In the genomic region with DNA sequence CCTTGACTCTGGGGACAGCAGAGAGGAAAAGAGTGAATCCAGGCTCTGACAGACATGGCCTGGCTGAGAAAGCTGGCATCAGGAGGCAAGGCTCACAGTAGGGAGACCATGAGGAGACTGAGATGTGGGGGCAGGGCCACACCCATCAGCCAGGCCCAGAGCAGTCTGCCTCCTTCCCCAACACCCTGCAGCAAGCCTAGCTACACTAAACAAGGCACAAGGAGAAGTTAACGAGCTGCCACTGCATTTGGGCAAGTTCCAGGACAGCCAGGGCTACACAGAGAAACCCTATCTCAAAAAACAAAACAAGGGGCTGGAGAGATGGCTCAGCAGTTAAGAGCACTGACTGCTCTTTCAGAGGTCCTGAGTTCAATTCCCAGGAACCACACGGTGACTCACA, we compare ENCODE assay signal across 34 mouse cellular contexts. TPM values are rescaled to one million over a fixed set of nuclear protein-coding genes. Genes with fewer than 3 reads are reported as not detected.
DNase-seq lines count a peak whose midpoint lies in the region; ATAC-seq and TF ChIP-seq lines count a peak whose summit lies in the region.
"Had no signal": no experiment of that assay in that cellular context is flagged by ENCODE, and none has a peak within 500 bp of the region (broad histone marks: within the 10 kb centered on the region; RNA-seq: fewer than 3 reads in every experiment).

No protein-coding gene starts in this region.

- 48% methylated on average over 2 of the region's 2 CpGs for WGBS in embryonic facial prominence, embryonic 13.5 days
- WGBS in embryonic facial prominence, embryonic 10.5 days: 52% methylated on average over 2 of the region's 2 CpGs
- 53% methylated on average over 2 of the region's 2 CpGs for WGBS in spleen, adult 2 months
- 22% methylated on average over 2 of the region's 2 CpGs for WGBS in liver, embryonic 15.5 days (ENCODE audit: insufficient replicate concordance)
- 44% methylated on average over 2 of the region's 2 CpGs for whole genome bisulfite sequencing in kidney, embryonic 14.5 days

- H3K27me3 ChIP-seq in embryonic facial prominence, embryonic 13.5 days: no peaks in the 10 kb centered on the region
- H3K27me3 ChIP-seq in embryonic facial prominence, embryonic 10.5 days (replicated peaks; ENCODE audit: low read depth, poor library complexity, severe bottlenecking): no peaks in the 10 kb centered on the region
- H3K27me3 ChIP-seq in spleen, adult 2 months (ENCODE audit: control insufficient read depth, insufficient read depth, low read length): no peaks in the 10 kb centered on the region
- H3K27me3 ChIP-seq in liver, embryonic 15.5 days: no peaks in the 10 kb centered on the region
- H3K27me3 ChIP-seq in kidney, embryonic 14.5 days (ENCODE audit: control insufficient read depth, insufficient read depth, low read length): no peaks in the 10 kb centered on the region
- H3K27me3 ChIP-seq: embryonic facial prominence, embryonic 12.5 days; forebrain, embryonic 15.5 days; hindbrain, embryonic 13.5 days; midbrain, embryonic 12.5 days; neural tube, embryonic 13.5 days had no signal

- DNase-seq in embryonic facial prominence, embryonic 10.5 days (ENCODE audit: low spot score): no peak
- DNase-seq in spleen, adult 2 months (ENCODE audit: low read depth in 1 of 2, low spot score in 2 of 2): no peak
- no peak for DNase-seq in spleen, adult 18-20 months
- no peak for DNase-seq in kidney, postnatal 4 days
- DNase-seq in adrenal gland, postnatal 36 days: no peak
- DNase-seq: adrenal gland, adult 8-10 months; cerebellum, adult 8-10 months; cerebellum, postnatal 36 days; gastrocnemius, postnatal 25 days; heart, adult 11 months; heart, postnatal 36 days; kidney, adult 8-10 months; kidney, postnatal 14 days; left cerebral cortex, postnatal 4 days; lung, postnatal 10 days; thymus, postnatal 14 days had no signal

- no peak overlapping the region for H3K4me3 ChIP-seq in embryonic facial prominence, embryonic 13.5 days
- no peak overlapping the region for H3K4me3 ChIP-seq in embryonic facial prominence, embryonic 10.5 days
- H3K4me3 ChIP-seq in spleen, adult 2 months (ENCODE audit: extremely low read depth, insufficient read depth, insufficient read length): peak overlapping the region; percentile 22; the same call in 1 of the 2 replicates
- H3K4me3 ChIP-seq in liver, embryonic 15.5 days (replicated peaks): no peak overlapping the region
- no peak overlapping the region for H3K4me3 ChIP-seq in kidney, embryonic 14.5 days (ENCODE audit: low read length)
- H3K4me3 ChIP-seq: embryonic facial prominence, embryonic 12.5 days; forebrain, embryonic 10.5 days; forebrain, embryonic 15.5 days; heart, embryonic 10.5 days; hindbrain, embryonic 13.5 days; midbrain, embryonic 12.5 days; neural tube, embryonic 13.5 days had no signal

- H3K36me3 ChIP-seq in embryonic facial prominence, embryonic 13.5 days: no peaks in the 10 kb centered on the region
- no peaks in the 10 kb centered on the region for H3K36me3 ChIP-seq in embryonic facial prominence, embryonic 10.5 days (replicated peaks)
- H3K36me3 ChIP-seq in spleen, adult 2 months (ENCODE audit: control insufficient read depth, insufficient read depth, low read length): no peaks in the 10 kb centered on the region
- H3K36me3 ChIP-seq in liver, embryonic 15.5 days (replicated peaks): no peaks in the 10 kb centered on the region
- no peaks in the 10 kb centered on the region for H3K36me3 ChIP-seq in kidney, embryonic 14.5 days (ENCODE audit: control insufficient read depth, insufficient read depth, low read length)
- H3K36me3 ChIP-seq: embryonic facial prominence, embryonic 12.5 days; forebrain, embryonic 10.5 days; forebrain, embryonic 15.5 days; heart, embryonic 10.5 days; hindbrain, embryonic 13.5 days; midbrain, embryonic 12.5 days; neural tube, embryonic 13.5 days had no signal

- no peak overlapping the region for H3K27ac ChIP-seq in embryonic facial prominence, embryonic 13.5 days
- H3K27ac ChIP-seq in embryonic facial prominence, embryonic 10.5 days (replicated peaks): no peak overlapping the region
- peak overlapping the region; percentile 13; the same call in 1 of the 2 replicates for H3K27ac ChIP-seq in spleen, adult 2 months (ENCODE audit: insufficient read depth, low read length)
- H3K27ac ChIP-seq in liver, embryonic 15.5 days (replicated peaks): peak overlapping the region; percentile 56
- no peak overlapping the region for H3K27ac ChIP-seq in kidney, embryonic 14.5 days (ENCODE audit: low read depth, low read length)
- H3K27ac ChIP-seq: embryonic facial prominence, embryonic 12.5 days; forebrain, embryonic 10.5 days; forebrain, embryonic 15.5 days; heart, embryonic 10.5 days; hindbrain, embryonic 13.5 days; macrophage; midbrain, embryonic 12.5 days; neural tube, embryonic 13.5 days had no signal

- ATAC-seq in embryonic facial prominence, embryonic 13.5 days (ENCODE audit: insufficient number of reproducible peaks, insufficient read depth, low FRiP score, low TSS enrichment, low read depth): no peak
- no peak for ATAC-seq in liver, embryonic 15.5 days (ENCODE audit: insufficient read depth)
- no peak for ATAC-seq in kidney, embryonic 14.5 days (ENCODE audit: low FRiP score, low TSS enrichment)
- ATAC-seq: forebrain, embryonic 15.5 days; intestine, embryonic 16.5 days had no signal

- TF ChIP-seq POLR2A in spleen, adult 2 months (IDR thresholded peaks at IDR 0.05; ENCODE audit: low read depth, low read length): no peak

- peaks cover 3% of the 10 kb centered on the region for H3K4me1 ChIP-seq in embryonic facial prominence, embryonic 13.5 days
- peaks cover 13% of the 10 kb centered on the region for H3K4me1 ChIP-seq in embryonic facial prominence, embryonic 10.5 days
- peaks cover 13% of the 10 kb centered on the region; the same call in 1 of the 2 replicates for H3K4me1 ChIP-seq in spleen, adult 2 months (ENCODE audit: control insufficient read depth, insufficient read depth, insufficient read length)
- H3K4me1 ChIP-seq in liver, embryonic 15.5 days (replicated peaks): peaks cover 89% of the 10 kb centered on the region
- H3K4me1 ChIP-seq in kidney, embryonic 14.5 days (ENCODE audit: control insufficient read depth, insufficient read depth, low read length): 0 out of 2 replicates have a peak, but pooled peaks cover 4% of the 10 kb centered on the region
- H3K4me1 ChIP-seq: embryonic facial prominence, embryonic 12.5 days; forebrain, embryonic 15.5 days; hindbrain, embryonic 13.5 days; midbrain, embryonic 12.5 days; neural tube, embryonic 13.5 days had no signal

- peak overlapping the region; percentile 21; the same call in 1 of the 2 replicates for H3K9ac ChIP-seq in embryonic facial prominence, embryonic 13.5 days
- no peak overlapping the region for H3K9ac ChIP-seq in liver, embryonic 15.5 days
- no peak overlapping the region for H3K9ac ChIP-seq in kidney, embryonic 14.5 days (ENCODE audit: low read depth, low read length)
- H3K9ac ChIP-seq: embryonic facial prominence, embryonic 12.5 days; forebrain, embryonic 15.5 days; hindbrain, embryonic 13.5 days; midbrain, embryonic 12.5 days; neural tube, embryonic 13.5 days had no signal

- H3K9me3 ChIP-seq in embryonic facial prominence, embryonic 13.5 days: no peaks in the 10 kb centered on the region
- no peaks in the 10 kb centered on the region for H3K9me3 ChIP-seq in embryonic facial prominence, embryonic 10.5 days
- H3K9me3 ChIP-seq in liver, embryonic 15.5 days (replicated peaks): no peaks in the 10 kb centered on the region
- H3K9me3 ChIP-seq in kidney, embryonic 14.5 days (ENCODE audit: control insufficient read depth, low read length): no peaks in the 10 kb centered on the region
- H3K9me3 ChIP-seq: embryonic facial prominence, embryonic 12.5 days; forebrain, embryonic 10.5 days; forebrain, embryonic 15.5 days; heart, embryonic 10.5 days; hindbrain, embryonic 13.5 days; midbrain, embryonic 12.5 days; neural tube, embryonic 13.5 days had no signal

- TF ChIP-seq CTCF in spleen, adult 2 months (IDR thresholded peaks at IDR 0.05; ENCODE audit: extremely low read depth, insufficient read depth, insufficient read length, insufficient replicate concordance): no peak

- H3K4me2 ChIP-seq in embryonic facial prominence, embryonic 13.5 days: no peak overlapping the region
- H3K4me2 ChIP-seq in liver, embryonic 15.5 days: no peak overlapping the region; the same call in 1 of the 2 replicates
- no peak overlapping the region for H3K4me2 ChIP-seq in kidney, embryonic 14.5 days (replicated peaks; ENCODE audit: low read depth, low read length)
- H3K4me2 ChIP-seq: embryonic facial prominence, embryonic 12.5 days; forebrain, embryonic 15.5 days; hindbrain, embryonic 13.5 days; midbrain, embryonic 12.5 days; neural tube, embryonic 13.5 days had no signal

RNA-seq across cellular contexts. Expression of a gene that starts 4.6 kb away (rescaled TPM):
- 0.15 and 0.25 TPM in 2 replicates for polyA plus RNA-seq in embryonic facial prominence, embryonic 13.5 days (2015; fragmentation: Nextera tagmentation; extraction: Ambion mirVana)
- polyA plus RNA-seq in embryonic facial prominence, embryonic 10.5 days (2016; fragmentation: Nextera tagmentation; extraction: Ambion mirVana): 0.04 and 0.09 TPM in 2 replicates
- polyA plus RNA-seq in spleen, adult 2 months (2012; rRNA removed): 54.6 and 56.6 TPM in 2 replicates
- 6.7 and 6.8 TPM in 2 replicates for polyA plus RNA-seq in liver, embryonic 15.5 days (2015; fragmentation: Nextera tagmentation; extraction: Ambion mirVana)
- 0.14 and 0.26 TPM in 2 replicates for polyA plus RNA-seq in kidney, embryonic 14.5 days (2014; fragmentation: Nextera tagmentation; extraction: Ambion mirVana)
- total RNA-seq in adrenal gland, postnatal 36 days (2021): 1 to 10 TPM in 1 of 2 experiments, under 1 TPM in 1; 0.70 to 1.3 TPM
- polyA plus RNA-seq: embryonic facial prominence, embryonic 12.5 days; forebrain, embryonic 15.5 days; midbrain, postnatal 0 days had no signal

RNA-seq across cellular contexts. Expression of a gene that starts 20.2 kb away (rescaled TPM):
- polyA plus RNA-seq in embryonic facial prominence, embryonic 13.5 days (2015; fragmentation: Nextera tagmentation; extraction: Ambion mirVana): 1.1 and 1.2 TPM in 2 replicates
- polyA plus RNA-seq in embryonic facial prominence, embryonic 10.5 days (2016; fragmentation: Nextera tagmentation; extraction: Ambion mirVana): 3.7 and 4.1 TPM in 2 replicates
- 5.5 and 5.8 TPM in 2 replicates for polyA plus RNA-seq in spleen, adult 2 months (2012; rRNA removed)
- polyA plus RNA-seq in liver, embryonic 15.5 days (2015; fragmentation: Nextera tagmentation; extraction: Ambion mirVana): 65.5 and 76.7 TPM in 2 replicates
- 8.9 and 13.0 TPM in 2 replicates for polyA plus RNA-seq in kidney, embryonic 14.5 days (2014; fragmentation: Nextera tagmentation; extraction: Ambion mirVana)
- under 1 TPM; 0.26 to 0.40 TPM for total RNA-seq in adrenal gland, postnatal 36 days (2021)
- total RNA-seq: heart, postnatal 36 days had no signal
- polyA plus RNA-seq: macrophage had no signal

RNA-seq across cellular contexts. Expression of a gene that starts 51.1 kb away (rescaled TPM):
- 1.8 and 2.0 TPM in 2 replicates for polyA plus RNA-seq in embryonic facial prominence, embryonic 13.5 days (2015; fragmentation: Nextera tagmentation; extraction: Ambion mirVana)
- 0.54 and 1.4 TPM in 2 replicates for polyA plus RNA-seq in embryonic facial prominence, embryonic 10.5 days (2016; fragmentation: Nextera tagmentation; extraction: Ambion mirVana)
- 135 and 221 TPM in 2 replicates for polyA plus RNA-seq in spleen, adult 2 months (2012; rRNA removed)
- polyA plus RNA-seq in liver, embryonic 15.5 days (2015; fragmentation: Nextera tagmentation; extraction: Ambion mirVana): 8.2 and 9.5 TPM in 2 replicates
- polyA plus RNA-seq in kidney, embryonic 14.5 days (2014; fragmentation: Nextera tagmentation; extraction: Ambion mirVana): 3.5 TPM in 2 replicates
- 1 to 10 TPM in 1 of 2 experiments, under 1 TPM in 1; 0.89 to 1.1 TPM for total RNA-seq in adrenal gland, postnatal 36 days (2021)

RNA-seq across cellular contexts. Expression of a gene that starts 53.6 kb away (rescaled TPM):
- polyA plus RNA-seq in embryonic facial prominence, embryonic 13.5 days (2015; fragmentation: Nextera tagmentation; extraction: Ambion mirVana): 68.3 and 73.3 TPM in 2 replicates
- polyA plus RNA-seq in embryonic facial prominence, embryonic 10.5 days (2016; fragmentation: Nextera tagmentation; extraction: Ambion mirVana): 89.9 and 93.4 TPM in 2 replicates
- polyA plus RNA-seq in spleen, adult 2 months (2012; rRNA removed): 22.7 and 26.4 TPM in 2 replicates
- polyA plus RNA-seq in liver, embryonic 15.5 days (2015; fragmentation: Nextera tagmentation; extraction: Ambion mirVana): 18.0 and 21.5 TPM in 2 replicates
- polyA plus RNA-seq in kidney, embryonic 14.5 days (2014; fragmentation: Nextera tagmentation; extraction: Ambion mirVana): 41.0 and 57.6 TPM in 2 replicates
- 10 to 100 TPM; 59.3 to 61.0 TPM for total RNA-seq in adrenal gland, postnatal 36 days (2021)

RNA-seq across cellular contexts. Expression of a gene that starts 55.1 kb away (rescaled TPM):
- polyA plus RNA-seq in embryonic facial prominence, embryonic 13.5 days (2015; fragmentation: Nextera tagmentation; extraction: Ambion mirVana): 15.5 TPM in 1 of 2 replicates, not detected in the other
- not detected in 2 replicates for polyA plus RNA-seq in embryonic facial prominence, embryonic 10.5 days (2016; fragmentation: Nextera tagmentation; extraction: Ambion mirVana)
- 1,018 and 1,065 TPM in 2 replicates for polyA plus RNA-seq in spleen, adult 2 months (2012; rRNA removed)
- polyA plus RNA-seq in liver, embryonic 15.5 days (2015; fragmentation: Nextera tagmentation; extraction: Ambion mirVana): 0.24 and 0.33 TPM in 2 replicates
- not detected in 2 replicates for polyA plus RNA-seq in kidney, embryonic 14.5 days (2014; fragmentation: Nextera tagmentation; extraction: Ambion mirVana)
- not detected for total RNA-seq in adrenal gland, postnatal 36 days (2021)
- total RNA-seq: adrenal gland, adult 8-10 months; gastrocnemius, adult 18-20 months; gastrocnemius, postnatal 25 days; heart, postnatal 36 days; layer of hippocampus, adult 8-10 months; layer of hippocampus, postnatal 25 days; left cerebral cortex, adult 8-10 months; left cerebral cortex, postnatal 4 days had no signal
- polyA plus RNA-seq: embryonic facial prominence, embryonic 12.5 days; forebrain, embryonic 10.5 days; forebrain, embryonic 15.5 days; heart, embryonic 10.5 days; hindbrain, embryonic 13.5 days; limb, embryonic 14.5 days; macrophage; midbrain, embryonic 12.5 days; midbrain, postnatal 0 days; neural tube, embryonic 13.5 days had no signal

Comparison
In these comparisons a context has a peak if more than half of its experiments do, and no peak if none do; other contexts are left out.
1. H3K27ac ChIP-seq: peak in spleen, adult 2 months (single experiment) and liver, embryonic 15.5 days (single experiment); none in embryonic facial prominence, embryonic 13.5 days (single experiment), embryonic facial prominence, embryonic 10.5 days (single experiment) and kidney, embryonic 14.5 days (single experiment).
2. RNA of a gene that starts 51.1 kb away (polyA plus RNA-seq): 135 to 221 TPM in spleen, adult 2 months; 8.2 to 9.5 TPM in liver, embryonic 15.5 days, 3.5 TPM in kidney, embryonic 14.5 days, 1.8 to 2.0 TPM in embryonic facial prominence, embryonic 13.5 days and 0.54 to 1.4 TPM in embryonic facial prominence, embryonic 10.5 days; every median in the first group is over 10 times any median in the second.